Mouse (Mus musculus) megakaryocyte, embryonic 14.5 days (primary cell): ENCODE data around the gene Gp1ba. TPM values are rescaled to one million over a fixed set of nuclear protein-coding genes. Genes with fewer than 3 reads are reported as not detected.

ENCODE experiments used
- H3K27me3 ChIP-seq: replicated peaks from 2 replicates; pipeline ENCODE3; 2012; ENCODE audit warnings: inconsistent platforms
- H3K36me3 ChIP-seq: replicated peaks from 2 replicates; pipeline ENCODE3; 2012; ENCODE audit warnings: low read length, inconsistent platforms, mixed read lengths
- H3K4me1 ChIP-seq: 2 replicates; pipeline ENCODE4 v1.6.1; 2012; ENCODE audit warnings: inconsistent platforms
- H3K4me3 ChIP-seq: replicated peaks from 2 replicates; pipeline ENCODE3; 2012; ENCODE audit warnings: moderate library complexity, mild to moderate bottlenecking, inconsistent platforms
- H3K9me3 ChIP-seq: 2 replicates; pipeline ENCODE4 v1.6.1; 2012; ENCODE audit warnings: inconsistent platforms
- FLI1 ChIP-seq: IDR thresholded peaks from 2 replicates; pipeline ENCODE4 v1.6.1; 2012; ENCODE audit warnings: low read length, inconsistent platforms, mixed read lengths
- GATA1 ChIP-seq: IDR thresholded peaks from 3 replicates; pipeline ENCODE4 v1.6.1; 2012; ENCODE audit warnings: mixed read lengths, low read length, inconsistent platforms, borderline replicate concordance
- polyA plus RNA-seq: library from polyadenylated mRNA; stranded (reverse); fragments of >175 nt; gene quantifications from 2 replicates; pipeline ENCODE4 v1.2.3, GENCODE M21; 2012; ENCODE audit warnings: low replicate concordance; ENCODE audit not compliant: insufficient read depth

Gene Gp1ba
- polyA plus RNA-seq, 1 experiment = 898 TPM

DNA sequence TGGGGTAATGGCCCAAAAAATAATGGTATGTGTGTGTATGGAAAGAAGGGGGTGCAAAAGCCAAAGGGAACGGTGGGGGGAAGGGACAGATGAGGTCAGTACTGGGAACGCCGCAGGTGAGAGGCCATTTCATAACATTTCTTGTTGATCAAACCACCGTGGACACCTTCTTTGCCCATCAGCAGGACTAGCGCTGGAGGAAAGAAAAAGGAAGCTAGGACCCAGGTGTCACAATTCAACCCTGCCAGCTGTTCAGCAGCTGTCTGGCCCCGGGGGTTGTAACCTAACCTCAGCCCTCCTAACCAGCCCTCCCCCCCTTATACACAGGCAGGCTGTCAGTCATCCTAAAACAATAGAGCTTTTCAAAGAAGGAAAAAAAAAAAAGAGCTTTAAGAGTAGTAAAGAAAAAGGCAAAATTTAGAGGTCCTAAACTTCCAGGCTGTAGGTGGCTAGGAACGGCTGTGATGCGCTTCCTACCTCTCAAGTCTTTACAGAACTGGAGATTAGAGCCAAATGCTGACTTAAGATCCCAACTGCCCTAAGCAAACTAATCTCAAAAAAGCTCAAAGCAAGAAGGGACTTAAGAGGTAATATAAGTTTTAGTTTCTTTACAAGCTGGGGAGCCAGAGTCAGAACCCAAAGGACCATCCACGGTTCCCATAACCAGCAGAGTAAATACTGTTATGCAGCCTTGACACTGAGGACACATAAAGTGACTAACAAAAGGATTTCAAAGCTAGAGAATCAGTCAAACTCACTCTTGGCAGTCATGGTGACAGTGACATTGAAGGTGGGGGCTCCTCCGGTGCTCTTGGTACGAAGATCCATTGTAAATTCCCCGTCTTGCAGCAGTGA lies 13.3 kb downstream of the Gp1ba start:
- H3K9me3 ChIP-seq = no peaks in the 10 kb centered on the region
- TF ChIP-seq GATA1 (no peak), FLI1 (no peak)
- H3K36me3 ChIP-seq = peaks cover 59% of the 10 kb centered on the region
- no peaks in the 10 kb centered on the region for H3K27me3 ChIP-seq
- peak overlapping the region; percentile 100 for H3K4me3 ChIP-seq
- peaks cover 66% of the 10 kb centered on the region for H3K4me1 ChIP-seq

DNA sequence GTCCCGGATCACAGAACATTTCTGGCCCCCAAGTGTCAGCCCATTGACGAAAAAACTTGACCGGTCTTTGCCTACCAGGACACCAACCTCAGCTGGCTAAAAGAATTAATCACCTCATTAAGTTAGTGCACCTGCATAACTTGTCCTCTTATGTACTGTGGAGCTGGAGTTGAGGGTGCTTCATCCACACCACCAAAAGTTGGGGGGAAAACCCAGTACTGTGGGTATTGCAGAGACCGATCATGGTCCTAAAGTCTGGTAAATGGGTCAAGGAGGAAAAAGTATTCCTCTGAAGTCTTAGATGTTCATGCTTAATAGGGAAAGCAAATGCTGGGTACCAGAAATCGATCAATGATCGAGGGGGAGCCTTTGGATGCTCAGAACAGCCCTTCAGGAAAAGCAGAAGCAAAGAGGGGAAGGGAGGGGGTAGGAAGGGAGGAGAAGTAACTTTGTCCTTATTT lies 14.0 kb downstream of the Gp1ba start:
- H3K4me1 ChIP-seq = peaks cover 73% of the 10 kb centered on the region
- H3K36me3 ChIP-seq = peaks cover 56% of the 10 kb centered on the region

DNA sequence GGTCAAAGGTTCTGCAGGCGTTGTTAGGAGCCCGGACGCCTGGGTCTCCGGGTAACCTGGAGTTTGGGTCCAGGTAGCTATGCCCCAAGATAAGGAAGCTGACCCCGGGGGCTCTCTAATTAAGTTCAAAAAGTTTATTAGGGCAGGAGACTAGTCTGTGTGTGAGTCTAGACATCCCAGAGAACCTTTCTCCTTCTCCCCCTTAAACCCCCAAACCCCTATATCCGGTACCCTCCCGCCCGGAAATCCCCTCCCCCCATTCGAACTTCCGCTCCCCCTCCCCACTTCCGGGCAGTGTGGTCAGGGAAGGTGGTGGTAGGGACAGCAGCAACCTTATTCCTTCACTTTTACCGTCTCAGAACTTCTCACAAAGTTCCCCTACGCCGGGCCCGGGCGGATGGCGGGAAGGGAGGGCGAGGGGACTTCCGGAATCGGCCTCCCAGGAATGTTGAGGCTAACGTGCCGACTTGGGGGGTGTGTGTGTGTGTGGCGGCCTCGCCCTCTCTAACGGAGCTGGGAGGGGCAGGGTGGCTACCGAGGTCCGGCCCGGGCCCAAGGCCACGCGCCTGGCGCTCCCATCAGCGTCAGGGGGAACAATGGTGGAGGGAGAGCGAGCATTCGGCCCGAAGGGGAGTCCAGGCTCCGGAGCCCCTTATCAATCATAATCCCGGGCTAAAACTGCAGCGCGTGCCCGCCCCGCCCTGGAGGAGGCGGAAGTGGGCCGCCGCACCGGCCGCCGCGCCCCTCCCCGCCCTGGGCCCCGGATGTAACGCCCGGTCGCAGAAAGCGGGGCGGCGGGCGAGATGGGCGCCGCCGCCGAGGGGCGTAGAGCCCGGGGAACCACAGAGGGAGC lies 14.6 kb downstream of the Gp1ba start:
- Histone ChIP-seq H3K4me1 (peaks cover 78% of the 10 kb centered on the region), H3K36me3 (peaks cover 50% of the 10 kb centered on the region)

More for the DNA sequence above, 14.0 kb downstream of the Gp1ba start:
- Histone ChIP-seq H3K4me3 (peak overlapping the region; percentile 100), H3K27me3 (no peaks in the 10 kb centered on the region), H3K9me3 (no peaks in the 10 kb centered on the region)
- TF ChIP-seq GATA1 (no peak), FLI1 (no peak)

DNA sequence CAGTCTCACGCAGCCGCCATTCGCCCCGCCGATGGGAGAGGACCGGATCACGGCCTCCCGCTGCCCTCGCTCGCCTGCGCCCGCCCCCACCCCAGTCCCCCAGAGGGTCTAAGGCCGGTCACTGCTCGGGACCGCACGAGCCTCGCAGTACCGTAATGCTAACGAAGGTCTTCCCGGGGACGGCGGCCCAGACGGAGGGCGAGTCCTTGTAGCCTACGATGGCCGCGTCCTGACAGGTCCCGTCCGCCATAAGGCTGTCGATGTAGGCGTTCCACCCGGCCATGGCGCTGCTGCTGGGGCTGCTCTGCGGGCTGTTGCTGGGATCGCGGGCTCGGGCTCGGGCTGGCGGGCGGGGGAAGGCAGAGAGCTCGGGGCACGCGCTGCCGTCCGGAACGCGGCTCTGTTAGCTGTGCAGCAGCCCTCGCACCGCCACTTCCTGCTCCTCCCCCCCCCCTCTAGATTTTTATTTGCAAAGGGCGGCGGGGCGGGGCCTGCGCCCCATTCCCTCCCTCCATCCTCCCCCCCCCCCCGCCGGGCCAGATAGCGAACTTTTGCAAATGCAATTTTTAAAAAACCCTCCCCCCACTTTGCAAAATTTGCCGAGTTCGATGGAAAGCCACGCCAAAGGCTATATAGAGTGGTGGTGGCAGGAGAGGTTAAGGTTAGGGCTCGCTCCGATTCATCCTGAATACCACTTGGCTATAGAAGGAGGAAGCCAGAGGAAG lies 15.4 kb downstream of the Gp1ba start, which contains the start of gene Pfn1:
TSS of gene Pfn1 (minus strand) at position 447 of the 725 bp plus-strand sequence.
- Histone ChIP-seq H3K4me3 (peak within 1 kb of the TSS; percentile 100), H3K27me3 (no peaks in the 10 kb centered on the region), H3K36me3 (peaks cover 48% of the 10 kb centered on the region), H3K9me3 (no peaks in the 10 kb centered on the region), H3K4me1 (peaks cover 78% of the 10 kb centered on the region)
- TF ChIP-seq FLI1 (no peak), GATA1 (no peak)

More for the DNA sequence above, 14.6 kb downstream of the Gp1ba start:
- Histone ChIP-seq H3K4me3 (peak overlapping the region; percentile 100), H3K9me3 (no peaks in the 10 kb centered on the region), H3K27me3 (no peaks in the 10 kb centered on the region)
- TF ChIP-seq GATA1 (no peak), FLI1 (0 out of 2 replicates have a peak, but pooled peaks have one; percentile 50)

DNA sequence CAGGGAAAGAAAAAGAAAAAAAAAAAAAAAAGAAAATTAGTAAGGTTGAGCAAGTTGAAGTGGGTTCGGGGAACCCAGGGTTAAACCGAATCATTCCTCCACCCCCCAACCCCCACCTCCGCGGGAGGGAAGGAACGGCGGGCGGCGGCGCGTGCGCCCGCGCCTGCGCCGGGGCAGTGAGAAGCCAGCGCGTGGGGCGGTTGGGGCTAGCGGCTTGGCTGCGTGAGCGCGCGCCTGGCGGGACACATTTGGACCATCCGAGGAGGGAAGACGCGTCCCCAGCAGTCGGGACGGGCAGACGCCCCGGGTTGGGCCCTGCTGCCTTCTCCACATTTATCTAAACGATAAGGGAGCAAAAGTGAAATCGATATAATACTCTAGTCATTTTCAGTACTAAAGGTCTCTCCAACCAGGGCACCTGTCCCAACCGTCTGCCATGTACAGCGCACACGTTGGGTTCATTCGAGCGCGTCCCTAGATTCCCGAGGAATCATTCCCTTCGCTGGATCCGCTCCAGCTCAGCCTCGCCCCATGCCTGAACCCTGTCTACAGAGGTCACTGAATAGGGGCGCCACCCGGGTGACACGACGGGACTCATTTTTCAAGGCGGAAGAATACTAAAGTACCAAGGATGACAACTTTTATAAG lies 16.1 kb downstream of the Gp1ba start:
- peaks cover 76% of the 10 kb centered on the region for H3K4me1 ChIP-seq
- H3K27me3 ChIP-seq = no peaks in the 10 kb centered on the region
- peak overlapping the region; percentile 100 for H3K4me3 ChIP-seq
- peaks cover 48% of the 10 kb centered on the region for H3K36me3 ChIP-seq
- H3K9me3 ChIP-seq = no peaks in the 10 kb centered on the region
- TF ChIP-seq FLI1 (no peak), GATA1 (no peak)

DNA sequence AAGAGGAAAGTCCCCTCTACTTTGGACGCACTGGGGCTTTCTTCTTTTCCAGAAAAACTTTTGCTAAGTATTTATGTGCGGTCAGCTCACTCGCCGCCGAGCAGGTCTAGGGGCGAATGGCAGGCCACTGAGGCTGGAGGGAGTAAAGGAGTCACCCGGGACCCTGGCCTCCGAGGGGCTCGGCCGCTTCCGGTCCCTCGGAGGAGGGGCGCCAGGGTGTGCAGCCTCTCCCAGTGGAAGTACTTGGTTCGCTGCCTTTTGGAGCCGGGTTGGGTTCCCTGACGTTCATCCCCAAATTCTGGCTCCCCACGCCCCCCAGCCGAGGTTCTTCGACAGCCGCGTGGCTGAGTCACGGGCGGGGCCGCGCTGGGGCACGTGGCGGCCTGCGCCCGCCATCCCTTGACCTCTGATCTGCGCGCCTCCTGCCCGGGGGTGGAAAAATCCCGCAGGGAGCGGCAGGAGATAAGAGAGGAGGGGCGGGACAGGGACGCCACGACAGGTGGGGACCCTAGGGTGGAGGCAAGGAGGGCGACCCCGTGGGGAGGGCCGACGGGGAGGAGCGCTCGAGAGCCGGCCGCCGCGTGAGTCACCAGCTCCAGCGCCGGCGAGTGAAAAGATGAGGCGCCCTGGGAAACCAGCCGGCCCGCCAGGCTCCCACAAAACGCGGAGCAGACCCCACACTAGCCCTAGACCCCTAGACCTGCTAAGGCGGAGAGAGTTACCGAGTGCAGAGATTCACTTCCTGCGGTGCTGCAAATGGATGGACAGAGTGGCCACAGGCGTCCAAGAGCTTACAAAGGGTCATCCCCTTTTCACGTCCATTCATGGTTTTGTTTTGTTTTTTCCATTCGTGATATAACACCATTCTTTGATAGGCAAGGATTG lies 16.9 kb downstream of the Gp1ba start:
- Histone ChIP-seq H3K4me3 (peak overlapping the region; percentile 100), H3K36me3 (peaks cover 46% of the 10 kb centered on the region), H3K9me3 (no peaks in the 10 kb centered on the region), H3K27me3 (no peaks in the 10 kb centered on the region), H3K4me1 (peaks cover 73% of the 10 kb centered on the region)
- no peak for TF ChIP-seq GATA1
- no peak for TF ChIP-seq FLI1

DNA sequence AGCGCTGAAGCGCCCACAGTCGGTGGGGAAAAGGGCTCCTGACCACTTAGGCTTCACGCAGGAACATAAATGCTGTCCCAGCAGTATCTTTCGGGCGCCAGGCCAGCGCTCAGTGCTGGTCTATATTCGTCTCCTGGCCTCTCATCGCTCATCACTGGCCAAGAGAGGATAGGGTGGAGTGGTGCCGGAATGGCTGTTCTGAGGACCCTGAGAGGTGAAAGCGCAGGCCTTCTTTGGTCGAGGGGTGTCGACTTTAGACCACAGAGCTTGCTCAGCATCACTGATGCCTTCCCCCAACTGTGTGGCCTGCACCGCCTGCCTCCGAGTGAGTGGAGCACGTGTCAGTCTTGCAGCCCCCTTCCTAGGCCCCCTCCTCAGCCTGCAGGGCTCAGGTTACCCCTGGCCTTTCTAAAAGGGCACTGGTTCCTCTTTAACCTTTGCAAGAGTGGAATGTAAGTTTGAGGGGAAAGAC lies 17.6 kb downstream of the Gp1ba start:
- Histone ChIP-seq H3K4me1 (peaks cover 69% of the 10 kb centered on the region), H3K36me3 (peaks cover 46% of the 10 kb centered on the region), H3K9me3 (no peaks in the 10 kb centered on the region), H3K27me3 (no peaks in the 10 kb centered on the region), H3K4me3 (peak overlapping the region; percentile 100)
- TF ChIP-seq FLI1 = no peak
- TF ChIP-seq GATA1 = no peak

DNA sequence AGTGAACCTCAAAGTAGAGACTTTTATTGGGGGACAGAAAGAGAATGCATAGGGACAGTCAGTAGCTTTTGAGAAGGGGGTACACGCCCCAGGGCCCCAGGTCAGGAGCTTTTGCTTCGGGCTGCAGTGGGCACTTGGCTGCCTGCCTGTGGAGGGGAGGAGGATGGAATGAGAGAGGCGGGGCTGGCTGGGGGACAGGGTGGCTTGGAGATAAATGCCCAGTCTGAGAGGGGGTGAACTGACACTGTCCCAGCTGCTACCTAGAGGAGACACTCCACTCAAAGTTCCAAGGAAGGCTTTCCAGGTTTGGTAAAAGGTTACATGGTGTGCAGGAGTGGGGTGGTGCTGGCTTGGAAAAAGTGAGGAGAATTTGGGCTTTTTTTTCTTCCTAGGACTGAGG lies 18.0 kb downstream of the Gp1ba start, which contains the start of gene Eno3:
TSS of gene Eno3 (plus strand) at position 239 of the 400 bp plus-strand sequence.
- Histone ChIP-seq H3K27me3 (no peaks in the 10 kb centered on the region), H3K36me3 (peaks cover 46% of the 10 kb centered on the region), H3K4me1 (peaks cover 69% of the 10 kb centered on the region), H3K9me3 (no peaks in the 10 kb centered on the region), H3K4me3 (peak within 1 kb of the TSS; percentile 100)
- no peak for TF ChIP-seq GATA1
- TF ChIP-seq FLI1 = no peak
